ENCODE assay signal across 28 mouse cellular contexts in the genomic region with DNA sequence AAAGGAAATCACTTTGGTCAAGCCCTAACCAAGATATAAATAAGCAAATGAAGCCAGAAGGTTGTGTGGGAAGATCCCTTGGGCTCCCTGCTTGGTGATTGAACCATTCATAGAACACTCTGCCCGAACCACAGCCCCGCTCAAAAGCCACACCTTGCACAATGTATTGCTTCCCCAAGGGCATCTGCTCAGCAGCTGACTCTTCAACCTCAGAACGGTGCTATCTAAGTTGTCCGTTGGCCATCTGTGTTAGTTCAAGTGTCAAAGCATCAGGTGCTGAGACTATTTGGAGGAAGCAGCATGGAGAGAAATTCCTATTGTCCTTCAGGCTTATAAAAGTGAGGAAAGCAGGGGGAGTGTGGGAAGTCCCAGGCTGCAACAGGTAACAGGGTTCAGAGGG.
"Had no signal": no experiment of that assay in that cellular context is flagged by ENCODE, and none has a peak within 500 bp of the region (broad histone marks: within the 10 kb centered on the region; RNA-seq: fewer than 3 reads in every experiment).

No protein-coding gene starts in this region.

- ATAC-seq: forebrain, embryonic 13.5 days; forebrain, embryonic 14.5 days; forebrain, embryonic 15.5 days; forebrain, embryonic 16.5 days; forebrain, postnatal 0 days had no signal

- H3K36me3 ChIP-seq: embryonic facial prominence, embryonic 10.5 days; embryonic facial prominence, embryonic 12.5 days; embryonic facial prominence, embryonic 13.5 days; embryonic facial prominence, embryonic 15.5 days; forebrain, embryonic 10.5 days; forebrain, embryonic 12.5 days; forebrain, embryonic 15.5 days had no signal

- H3K4me3 ChIP-seq: embryonic facial prominence, embryonic 10.5 days; embryonic facial prominence, embryonic 12.5 days; embryonic facial prominence, embryonic 13.5 days; embryonic facial prominence, embryonic 15.5 days; erythroblast, embryonic 14.5 days; forebrain, embryonic 10.5 days; forebrain, embryonic 12.5 days; forebrain, embryonic 13.5 days; forebrain, embryonic 15.5 days; heart, adult 2 months had no signal

- H3K9ac ChIP-seq: embryonic facial prominence, embryonic 12.5 days; embryonic facial prominence, embryonic 13.5 days; embryonic facial prominence, embryonic 15.5 days; forebrain, embryonic 12.5 days; forebrain, embryonic 13.5 days; forebrain, embryonic 15.5 days; forebrain, postnatal 0 days had no signal

- H3K9me3 ChIP-seq: embryonic facial prominence, embryonic 12.5 days; embryonic facial prominence, embryonic 13.5 days; forebrain, embryonic 10.5 days; forebrain, embryonic 13.5 days; forebrain, embryonic 15.5 days had no signal

- H3K4me1 ChIP-seq: embryonic facial prominence, embryonic 10.5 days; embryonic facial prominence, embryonic 12.5 days; embryonic facial prominence, embryonic 13.5 days; embryonic facial prominence, embryonic 15.5 days; forebrain, embryonic 10.5 days; forebrain, embryonic 12.5 days; forebrain, embryonic 13.5 days; forebrain, embryonic 15.5 days had no signal

- H3K27ac ChIP-seq: embryonic facial prominence, embryonic 10.5 days; embryonic facial prominence, embryonic 12.5 days; embryonic facial prominence, embryonic 13.5 days; embryonic facial prominence, embryonic 15.5 days; forebrain, embryonic 10.5 days; forebrain, embryonic 12.5 days; forebrain, embryonic 13.5 days; forebrain, embryonic 15.5 days; heart, adult 2 months had no signal

- H3K27me3 ChIP-seq: embryonic facial prominence, embryonic 12.5 days; embryonic facial prominence, embryonic 13.5 days; embryonic facial prominence, embryonic 15.5 days; forebrain, embryonic 12.5 days; forebrain, embryonic 13.5 days; forebrain, embryonic 15.5 days had no signal

- H3K4me2 ChIP-seq: embryonic facial prominence, embryonic 12.5 days; embryonic facial prominence, embryonic 13.5 days; embryonic facial prominence, embryonic 15.5 days; forebrain, embryonic 12.5 days; forebrain, embryonic 13.5 days; forebrain, embryonic 15.5 days had no signal

- DNase-seq: cerebellum, adult 2 months; cerebellum, adult 8-10 months; cerebellum, adult 9-10 months; cerebellum, adult 9-11 months; cerebellum, postnatal 10 days; cerebellum, postnatal 14 days; cerebellum, postnatal 25 days; cerebellum, postnatal 36 days; embryo, embryonic 11 days; forebrain, postnatal 0 days; gastrocnemius, postnatal 10 days; gastrocnemius, postnatal 14 days; gastrocnemius, postnatal 25 days; gastrocnemius, postnatal 36 days; heart, adult 11 months; heart, adult 18-20 months; heart, adult 2 months had no signal
